Mouse (Mus musculus) stomach, postnatal 0 days (tissue): Measurements from ENCODE around the gene Mpg.

Experiments used
- CTCF ChIP-seq: IDR thresholded peaks from 2 replicates; pipeline ENCODE4 v1.5.1; 2016; ENCODE audit warnings: antibody characterized with exemption, low read depth, mild to moderate bottlenecking, moderate library complexity
- EP300 ChIP-seq: optimal IDR thresholded peaks from 2 replicates; pipeline ENCODE3; 2016; ENCODE audit warnings: antibody characterized with exemption

- TF ChIP-seq CTCF (no peak), EP300 (no peak)
These were observed 29.6 kb upstream of the Mpg start for GRCm38 (mm10) chr11:32196727-32197126.
